Mouse (Mus musculus) Patski (cell line): ENCODE measurements around the gene Fndc11. TPM values are rescaled to one million over a fixed set of nuclear protein-coding genes. Genes with fewer than 3 reads are reported as not detected.

Source experiments
- ATAC-seq: fragments of 100-300 bp; one replicate; pipeline ENCODE4 v1.8.0; 2021
- CTCF ChIA-PET: fragments of 350-600 bp; sonication (Branson Sonifier 250); formaldehyde crosslinking; loops from one replicate; lab custom pipeline; 2022; ENCODE audit warnings: inconsistent platforms; lab: Charles Lee
- POLR2A ChIA-PET: fragments of 350-600 bp; sonication (Branson Sonifier 250); formaldehyde crosslinking; loops from one replicate; lab custom pipeline; 2022; ENCODE audit warnings: antibody characterized with exemption, inconsistent platforms; lab: Charles Lee
- DNase-seq: peaks from one replicate; pipeline ENCODE4 v3.0.0-alpha.2; 2011; ENCODE audit warnings: low read depth, low spot score
- H3K27me3 ChIP-seq: fragments of 371-371 bp; one replicate; pipeline ENCODE4 v1.5.1; 2021
- CTCF ChIP-seq: fragments of 100-300 bp; IDR thresholded peaks from one replicate; pipeline ENCODE4 v1.5.1; 2021
- in situ Hi-C: fragments of 300-500 bp; cut with MboI; formaldehyde crosslinking; loops from 3 replicates; pipeline ENCODE4 v1.11.1; 2018; ENCODE audit warnings: low pct_unique_long_range_greater_than_20kb, mixed read lengths
- polyA plus RNA-seq: library from polyadenylated mRNA; unstranded; gene quantifications from one replicate; pipeline ENCODE4 v1.2.3, GENCODE M21; 2021

Fndc11 gene
- polyA plus RNA-seq, 1 experiment from 2014 or later = not detected

DNA sequence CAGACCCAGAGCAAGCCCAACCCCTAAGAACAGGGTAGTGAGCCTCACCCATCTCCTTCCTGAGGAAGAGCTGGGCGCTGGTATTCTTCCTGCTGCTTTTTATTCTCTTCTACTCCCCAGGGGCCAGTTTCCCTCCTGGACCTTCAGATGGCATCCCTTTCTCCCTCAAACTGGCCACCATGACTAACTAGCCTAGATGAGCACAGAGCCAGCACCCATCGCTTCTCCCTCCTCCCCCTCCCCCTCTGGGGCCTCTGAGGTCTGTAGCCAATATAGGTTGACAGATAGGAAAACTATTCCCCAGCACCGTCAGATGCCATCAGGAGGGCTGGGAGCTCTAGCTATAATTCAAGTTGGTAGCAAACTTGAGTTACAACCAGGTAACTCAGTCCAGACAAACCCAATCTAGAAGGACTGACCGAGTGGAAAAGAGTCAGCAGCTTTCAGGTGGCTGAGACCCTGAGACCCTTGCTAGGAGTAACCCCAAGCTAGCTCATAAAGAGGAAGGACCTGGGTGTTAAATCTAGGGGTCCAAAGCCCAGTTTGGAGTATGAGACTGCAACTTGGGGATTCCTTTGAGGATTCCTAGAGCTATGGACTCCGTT, 830 bp upstream of the Fndc11 start:
- ChIA-PET POLR2A (interaction anchor here (1.9 kb wide), 1 partner anchor 10 kb away, joined by 6 read pairs; no protein-coding TSS in a partner anchor), CTCF (no interaction called here)
- DNase-seq (no peak), ATAC-seq (no peak)
- no peak for TF ChIP-seq CTCF
- peaks cover 13% of the 10 kb centered on the region for H3K27me3 ChIP-seq
- in situ Hi-C loops = no loop called here

DNA sequence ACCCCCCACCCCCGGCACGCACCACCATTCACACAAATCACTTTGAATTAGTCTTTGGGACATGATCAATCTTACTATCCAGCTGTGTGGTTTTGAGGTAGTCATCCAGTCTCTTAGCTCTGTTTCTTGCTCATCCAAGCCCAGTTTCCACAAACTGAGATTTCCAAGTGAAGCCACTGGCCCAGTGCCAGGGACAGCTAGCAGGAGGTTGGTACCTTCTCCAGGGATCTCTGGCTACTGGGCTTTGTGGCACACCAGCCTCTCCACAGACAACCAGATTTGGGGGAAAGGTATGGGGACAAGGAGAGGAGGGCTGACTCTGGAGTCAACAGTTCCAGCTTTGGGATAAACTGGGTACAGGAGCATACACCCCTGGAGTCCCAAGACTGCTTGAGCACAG, 548 bp downstream of the Fndc11 start:
- ATAC-seq (no peak), DNase-seq (no peak)
- in situ Hi-C loops = no loop called here
- ChIA-PET POLR2A (interaction anchor here (1.9 kb wide), 1 partner anchor 9 kb away, joined by 6 read pairs; no protein-coding TSS in a partner anchor), CTCF (interaction anchor here (0.8 kb wide), 1 partner anchor 13 kb away, joined by 3 read pairs; no protein-coding TSS in a partner anchor)
- no peak for TF ChIP-seq CTCF
- peaks cover 4% of the 10 kb centered on the region for H3K27me3 ChIP-seq

DNA sequence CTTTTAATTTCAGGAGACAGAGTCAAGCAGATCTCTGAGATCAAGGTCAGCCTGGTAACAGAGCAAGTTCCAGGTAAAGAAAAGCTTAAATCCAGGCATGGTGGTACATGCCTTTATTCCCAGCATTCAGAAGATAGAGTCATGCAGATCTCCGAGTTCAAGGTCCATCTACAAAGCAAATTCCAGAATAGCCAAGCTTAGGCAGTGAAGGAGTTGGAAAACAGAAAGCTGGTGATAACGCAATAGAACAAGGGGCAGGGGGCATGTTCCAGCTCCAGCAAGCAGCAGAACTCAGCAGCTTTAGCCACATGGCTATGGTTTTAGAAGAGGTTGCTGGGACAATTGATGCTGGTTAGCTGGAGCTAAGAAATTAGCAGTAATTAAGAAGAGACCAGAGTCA, 5.2 kb downstream of the Fndc11 start:
- in situ Hi-C loops = no loop called here
- ATAC-seq (no peak), DNase-seq (no peak)
- no peaks in the 10 kb centered on the region for H3K27me3 ChIP-seq
- CTCF ChIA-PET = no interaction called here
- POLR2A ChIA-PET = no interaction called here
- no peak for TF ChIP-seq CTCF

DNA sequence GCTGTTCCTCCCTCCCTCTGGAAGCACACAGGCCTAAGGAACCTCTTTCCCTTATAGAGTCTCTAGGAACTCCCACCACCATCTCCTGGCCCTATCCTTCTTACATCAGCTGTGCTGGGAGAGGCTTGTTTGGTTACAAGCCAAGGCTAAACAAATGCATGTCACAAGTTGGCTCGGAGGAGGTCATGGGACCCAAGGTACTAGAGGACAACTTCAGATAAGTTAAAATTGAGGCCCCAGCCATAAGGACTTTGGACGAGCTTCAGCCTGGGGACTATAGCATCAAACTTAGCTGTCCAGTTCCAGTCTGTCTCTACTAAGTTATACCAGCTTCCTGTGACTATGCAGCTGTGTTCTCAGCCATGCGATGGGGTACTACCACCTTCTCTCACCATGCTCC, 7.3 kb downstream of the Fndc11 start:
- in situ Hi-C loops = no loop called here
- DNase-seq (no peak), ATAC-seq (no peak)
- no peaks in the 10 kb centered on the region for H3K27me3 ChIP-seq
- POLR2A ChIA-PET = interaction anchor here (0.7 kb wide), 1 partner anchor 128 kb away, joined by 3 read pairs; no protein-coding TSS in a partner anchor
- CTCF ChIA-PET = no interaction called here
- no peak for TF ChIP-seq CTCF

DNA sequence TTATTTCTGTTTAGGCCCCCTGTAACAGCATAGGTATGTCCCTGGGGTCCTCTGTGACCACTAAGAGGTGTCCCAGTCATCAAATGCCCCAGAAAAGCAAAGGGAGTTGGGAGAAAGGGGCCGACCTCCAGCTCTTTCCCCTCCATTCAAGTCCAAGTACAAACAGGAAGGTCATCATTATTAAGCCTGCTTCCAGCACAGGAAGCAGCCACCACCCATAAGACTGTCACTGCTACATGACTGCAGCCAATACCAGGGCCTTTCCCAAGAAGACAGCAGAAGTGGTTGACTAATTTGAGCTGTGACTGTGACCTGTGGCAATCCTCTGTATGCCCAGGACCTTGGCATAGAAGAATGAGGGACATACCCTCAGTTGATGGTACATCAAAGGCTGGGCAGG, 8.5 kb downstream of the Fndc11 start:
- ChIA-PET POLR2A (interaction anchor here (2.5 kb wide), 1 partner anchor 8 kb away, joined by 6 read pairs; the partner anchor contains the start of gene Fndc11), CTCF (no interaction called here)
- ATAC-seq (no peak), DNase-seq (no peak)
- H3K27me3 ChIP-seq = no peaks in the 10 kb centered on the region
- in situ Hi-C loops = no loop called here
- TF ChIP-seq CTCF = no peak

DNA sequence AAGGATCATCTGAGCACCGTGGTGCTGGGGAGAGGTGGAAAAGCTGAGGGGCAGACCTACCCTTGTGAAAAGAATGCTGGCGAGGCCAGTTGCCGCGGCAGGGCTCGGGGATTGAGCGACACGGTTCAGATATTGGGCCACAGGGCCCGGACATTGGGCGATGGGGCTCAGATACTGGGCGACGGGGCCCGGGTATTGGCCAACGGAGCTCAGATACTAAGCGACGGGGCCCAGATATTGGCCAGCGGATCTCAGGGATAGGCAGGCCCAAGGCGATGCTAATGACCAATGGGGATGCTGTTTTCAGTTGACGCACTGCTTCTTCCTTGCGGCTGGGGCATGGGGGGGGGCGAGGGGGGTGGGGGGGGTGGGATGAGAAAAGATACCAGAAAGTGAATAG, 11.4 kb downstream of the Fndc11 start:
- in situ Hi-C loops = no loop called here
- ATAC-seq = no peak
- TF ChIP-seq CTCF = no peak
- CTCF ChIA-PET = no interaction called here
- POLR2A ChIA-PET = interaction anchor here (0.5 kb wide), 1 partner anchor 111 kb away, joined by 3 read pairs; no protein-coding TSS in a partner anchor
- H3K27me3 ChIP-seq = no peaks in the 10 kb centered on the region
- no peak for DNase-seq

DNA sequence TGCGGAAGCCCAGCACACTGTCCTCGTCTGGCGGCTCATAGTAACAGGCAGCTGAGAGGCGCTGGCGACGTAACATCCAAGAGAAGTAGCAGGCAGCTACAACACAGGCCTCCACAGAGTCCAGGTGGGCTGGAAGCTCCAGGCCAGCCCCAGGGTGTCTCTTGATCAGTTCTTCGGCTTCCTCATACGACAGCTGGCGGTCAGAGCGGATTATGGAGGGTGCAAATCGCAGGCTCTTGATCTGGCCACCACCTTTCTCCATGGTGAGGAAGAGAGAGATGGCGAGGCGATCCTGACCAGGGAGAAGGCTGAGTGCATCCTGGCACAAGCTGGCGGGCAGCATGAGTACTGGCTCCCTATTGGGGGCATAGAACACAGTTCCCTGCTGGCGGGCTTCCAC, 13.6 kb downstream of the Fndc11 start:
- in situ Hi-C loops = no loop called here
- no peak for TF ChIP-seq CTCF
- POLR2A ChIA-PET = no interaction called here
- no peaks in the 10 kb centered on the region for H3K27me3 ChIP-seq
- ATAC-seq = no peak
- no peak for DNase-seq
- CTCF ChIA-PET = interaction anchor here (0.8 kb wide), 1 partner anchor 13 kb away, joined by 3 read pairs; no protein-coding TSS in a partner anchor

DNA sequence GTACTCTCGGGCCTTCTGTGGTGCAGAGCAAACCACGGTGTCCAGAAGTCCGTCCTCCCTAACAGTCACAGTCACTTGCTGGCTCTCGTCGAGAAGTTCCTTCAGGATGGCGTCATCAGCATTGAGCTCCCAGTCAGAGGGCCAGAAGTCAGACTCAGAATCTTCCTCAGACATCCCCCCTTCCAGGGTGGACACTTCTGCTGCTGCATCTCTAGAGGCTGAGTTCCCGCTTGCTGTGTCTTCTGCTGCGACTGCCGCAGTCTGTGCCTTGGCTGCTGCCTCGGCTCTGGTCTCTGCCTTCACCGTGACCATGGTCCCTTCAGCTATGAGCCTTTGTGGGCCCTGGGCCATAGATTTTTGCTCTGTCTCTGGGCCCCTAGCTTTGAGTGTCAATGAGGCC, 14.9 kb downstream of the Fndc11 start:
- TF ChIP-seq CTCF = no peak
- DNase-seq (no peak), ATAC-seq (no peak)
- ChIA-PET CTCF (no interaction called here), POLR2A (no interaction called here)
- in situ Hi-C loops = no loop called here
- H3K27me3 ChIP-seq = no peaks in the 10 kb centered on the region

DNA sequence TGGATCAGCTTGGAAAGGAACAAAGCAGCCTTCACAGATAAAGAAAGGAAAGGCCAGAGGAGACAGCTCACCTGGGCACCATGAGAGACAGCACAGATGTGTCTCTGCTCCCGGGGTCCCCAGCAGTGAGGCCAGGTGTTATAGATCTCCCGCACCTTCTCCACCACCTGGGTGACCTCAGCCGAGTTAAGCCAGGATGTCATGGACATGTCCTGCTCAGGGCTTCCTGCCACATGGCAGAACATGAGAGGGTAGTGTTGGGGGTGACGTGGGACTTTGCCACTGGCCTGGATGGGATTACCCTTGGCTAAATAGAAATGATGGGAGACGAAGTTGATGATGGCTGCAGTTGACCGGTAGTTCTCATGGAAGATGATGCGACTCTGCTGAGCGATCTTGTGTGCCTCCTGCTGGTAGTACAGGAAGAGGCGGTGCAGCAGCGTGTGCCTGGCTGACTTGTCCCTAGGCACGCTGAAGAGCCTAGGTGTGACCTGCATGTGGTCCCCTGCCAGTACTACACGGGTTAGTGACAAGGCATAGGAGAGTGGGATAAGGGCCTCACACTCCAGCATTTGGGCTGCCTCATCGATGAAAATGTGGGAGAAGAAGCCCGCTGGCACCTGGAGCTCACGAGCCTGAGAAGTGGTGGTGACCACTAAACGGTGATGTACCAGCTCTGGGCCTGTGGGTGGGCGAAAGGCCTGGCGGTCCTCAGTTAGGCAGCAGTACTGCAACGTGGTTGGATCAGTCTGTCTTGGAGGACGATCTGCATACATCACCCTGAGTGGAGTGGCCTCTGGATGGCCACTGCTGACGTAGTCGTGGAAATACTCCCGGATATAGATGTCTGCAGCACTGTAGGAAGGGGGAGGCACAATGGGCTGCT, 16.1 kb downstream of the Fndc11 start:
- DNase-seq (no peak), ATAC-seq (no peak)
- ChIA-PET POLR2A (no interaction called here), CTCF (no interaction called here)
- H3K27me3 ChIP-seq = no peaks in the 10 kb centered on the region
- TF ChIP-seq CTCF = no peak
- in situ Hi-C loops = no loop called here

DNA sequence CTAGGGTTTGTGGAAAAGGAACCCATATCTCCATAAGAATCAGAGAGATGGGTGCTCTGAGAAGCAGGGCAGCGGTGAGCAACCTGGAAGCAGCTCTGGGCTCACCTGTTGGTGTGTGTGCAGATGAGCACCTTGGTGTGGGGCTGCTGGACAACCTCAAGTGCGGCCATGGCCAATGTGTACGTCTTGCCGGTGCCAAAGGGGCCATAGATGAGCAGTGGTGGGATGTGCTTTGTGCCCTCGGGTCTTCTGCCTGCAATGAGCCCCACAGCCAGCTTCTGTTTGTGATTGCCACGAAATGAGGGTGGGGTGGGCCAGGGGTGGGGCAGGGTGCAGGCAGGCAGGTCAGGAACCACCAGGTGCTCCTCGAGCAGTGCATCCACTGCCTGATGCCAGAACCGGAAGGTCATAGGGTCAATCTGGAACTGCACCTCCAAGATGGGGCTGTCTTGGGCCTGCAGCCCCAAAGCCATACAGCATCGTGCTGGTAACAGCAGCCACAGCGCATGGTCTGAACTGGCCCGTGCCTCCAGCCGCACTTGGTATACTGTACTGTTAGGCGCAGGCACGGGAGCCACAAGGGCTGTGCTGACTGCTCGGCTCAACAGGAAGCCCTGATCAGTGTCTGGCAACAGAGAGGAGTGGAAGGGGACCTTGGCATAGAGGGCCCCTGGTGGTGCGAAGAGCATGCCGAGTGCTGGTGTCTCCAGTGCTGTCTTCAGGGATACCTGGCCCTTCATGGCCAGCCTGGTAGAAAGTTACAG, 17.6 kb downstream of the Fndc11 start:
- DNase-seq (no peak), ATAC-seq (no peak)
- TF ChIP-seq CTCF = no peak
- no peaks in the 10 kb centered on the region for H3K27me3 ChIP-seq
- CTCF ChIA-PET = no interaction called here
- POLR2A ChIA-PET = no interaction called here
- in situ Hi-C loops = no loop called here
